Mouse (Mus musculus) limb, embryonic 11.5 days (tissue): Measurements from ENCODE around the gene Cyp2j5. TPM values are rescaled to one million over a fixed set of nuclear protein-coding genes. Genes with fewer than 3 reads are reported as not detected.

ENCODE experiments used
- ATAC-seq: fragments of 200-750 bp; cut with Nextera tagmentation; 2 replicates; pipeline ENCODE4 v1.8.0; 2017; ENCODE audit warnings: low read depth; ENCODE audit not compliant: insufficient number of reproducible peaks, low FRiP score, low TSS enrichment
- DNase-seq: peaks from one replicate; pipeline ENCODE4 v3.0.0-alpha.2; 2015; ENCODE audit warnings: low spot score
- H3K27ac ChIP-seq: fragments of 300-500 bp; sonication (generic); replicated peaks from 2 replicates; pipeline ENCODE4 v1.5.1; 2014; ENCODE audit warnings: low read depth, mild to moderate bottlenecking, low read length
- H3K27me3 ChIP-seq: fragments of 300-500 bp; sonication (generic); 2 replicates; pipeline ENCODE4 v1.6.1; 2014; ENCODE audit warnings: mild to moderate bottlenecking, low read length, mixed read lengths; ENCODE audit not compliant: control insufficient read depth, insufficient read depth
- H3K36me3 ChIP-seq: fragments of 300-500 bp; sonication (generic); 2 replicates; pipeline ENCODE4 v1.6.1; 2014; ENCODE audit warnings: mild to moderate bottlenecking, low read length, moderate library complexity, mixed read lengths; ENCODE audit not compliant: control insufficient read depth, insufficient read depth
- H3K4me1 ChIP-seq: fragments of 300-500 bp; sonication (generic); 2 replicates; pipeline ENCODE4 v1.6.1; 2014; ENCODE audit warnings: low read length, mixed read lengths; ENCODE audit not compliant: control insufficient read depth, insufficient read depth
- H3K4me2 ChIP-seq: fragments of 300-500 bp; sonication (generic); 2 replicates; pipeline ENCODE4 v1.6.1; 2014; ENCODE audit warnings: low read depth, mild to moderate bottlenecking, moderate library complexity; ENCODE audit not compliant: severe bottlenecking
- H3K4me3 ChIP-seq: fragments of 300-500 bp; sonication (generic); 2 replicates; pipeline ENCODE4 v1.5.1; 2014; ENCODE audit warnings: low read depth, low read length
- H3K9ac ChIP-seq: fragments of 300-500 bp; sonication (generic); 2 replicates; pipeline ENCODE4 v1.6.1; 2014; ENCODE audit warnings: mild to moderate bottlenecking, low read length
- H3K9me3 ChIP-seq: fragments of 300-500 bp; sonication (generic); 2 replicates; pipeline ENCODE4 v1.6.1; 2016; ENCODE audit warnings: low read length; ENCODE audit not compliant: control insufficient read depth
- WGBS: fragments of 180-500 bp; shearing (Covaris S2); extraction: QIAGEN DNeasy Blood & Tissue Kit; methylation state at CpG from one replicate; pipeline ENCODE4 v1.1.7; 2014; 5-methylcytosine and 5-hydroxymethylcytosine counted together
- polyA plus RNA-seq: library from polyadenylated mRNA; unstranded; fragments of >200 nt; fragmentation: Nextera tagmentation; extraction: Ambion mirVana; gene quantifications from 2 replicates; pipeline ENCODE4 v1.2.1, GENCODE M21; 2014

Gene Cyp2j5
- not detected in 2 replicates for polyA plus RNA-seq

DNA sequence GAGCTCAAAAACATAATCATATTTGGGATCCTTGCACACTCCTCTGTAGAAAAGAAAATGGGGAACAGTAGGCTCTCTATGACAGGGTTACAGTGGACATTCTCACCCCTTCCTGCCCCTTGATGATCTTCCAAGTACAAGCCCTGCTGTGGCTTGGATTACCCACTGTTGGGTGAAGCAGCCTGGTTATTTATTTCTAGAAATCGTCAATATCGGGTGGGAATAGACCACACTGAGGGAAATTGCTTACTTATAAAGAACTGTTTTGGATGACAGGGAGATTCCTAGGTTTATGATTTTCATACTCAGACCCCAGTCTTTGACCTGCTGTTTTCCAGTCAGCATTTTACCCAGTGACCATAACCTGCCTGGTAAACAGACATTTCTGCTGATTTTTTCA is at the start of gene Cyp2j5:
Gene Cyp2j5, minus strand, starts transcription at position 164 of the 400 bp plus-strand sequence.
- 98% methylated on average over 2 of the region's 2 CpGs for WGBS

DNA sequence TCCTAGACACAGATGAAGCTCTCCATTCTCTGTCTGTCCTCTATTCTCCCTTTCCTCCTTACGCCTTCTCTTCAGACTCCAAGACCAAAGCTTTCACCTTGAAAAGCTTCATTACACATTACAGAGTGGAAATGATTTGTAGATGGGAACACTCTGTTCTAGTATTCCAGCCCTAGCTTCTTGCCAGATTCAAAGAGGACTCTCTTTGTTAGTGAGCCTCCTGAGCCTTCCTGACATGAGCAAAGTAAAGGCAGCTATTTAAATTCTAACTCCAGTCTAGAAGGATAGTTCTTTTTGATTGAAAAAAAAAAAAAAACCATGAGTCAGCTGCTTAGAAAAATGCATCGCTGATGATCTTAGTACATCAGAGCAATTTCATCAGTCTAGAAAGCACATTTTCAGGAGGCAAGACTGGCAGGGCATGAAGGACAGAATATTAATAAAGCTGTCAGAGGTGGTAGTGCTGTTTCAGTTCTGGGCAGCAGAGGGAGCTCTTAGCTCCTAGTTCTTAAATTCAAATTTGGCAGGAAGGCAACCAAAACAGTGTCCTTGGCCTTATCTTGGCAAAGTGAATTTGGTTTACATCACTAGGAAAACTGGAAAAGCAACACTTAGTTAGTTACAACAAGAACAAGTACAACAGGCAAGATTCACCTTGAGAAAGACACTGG is 41.5 kb upstream of the Cyp2j5 start:
- Histone ChIP-seq H3K27ac (no peak overlapping the region), H3K4me2 (no peak overlapping the region), H3K9me3 (no peaks in the 10 kb centered on the region), H3K27me3 (no peaks in the 10 kb centered on the region), H3K4me3 (no peak overlapping the region), H3K36me3 (no peaks in the 10 kb centered on the region), H3K9ac (no peak overlapping the region), H3K4me1 (no peaks in the 10 kb centered on the region)
- ATAC-seq (no peak), DNase-seq (peak; percentile 68)
- 60% methylated on average over 2 of the region's 2 CpGs for WGBS

More for the DNA sequence above, at the start of gene Cyp2j5:
- H3K36me3 ChIP-seq = no peaks in the 10 kb centered on the region
- H3K27me3 ChIP-seq = no peaks in the 10 kb centered on the region
- no peaks in the 10 kb centered on the region for H3K4me1 ChIP-seq
- DNase-seq (no peak), ATAC-seq (no peak)
- H3K27ac ChIP-seq = no peak within 1 kb of the TSS
- no peak within 1 kb of the TSS for H3K4me3 ChIP-seq
- H3K4me2 ChIP-seq = no peak within 1 kb of the TSS
- no peak within 1 kb of the TSS for H3K9ac ChIP-seq
- H3K9me3 ChIP-seq = no peaks in the 10 kb centered on the region

DNA sequence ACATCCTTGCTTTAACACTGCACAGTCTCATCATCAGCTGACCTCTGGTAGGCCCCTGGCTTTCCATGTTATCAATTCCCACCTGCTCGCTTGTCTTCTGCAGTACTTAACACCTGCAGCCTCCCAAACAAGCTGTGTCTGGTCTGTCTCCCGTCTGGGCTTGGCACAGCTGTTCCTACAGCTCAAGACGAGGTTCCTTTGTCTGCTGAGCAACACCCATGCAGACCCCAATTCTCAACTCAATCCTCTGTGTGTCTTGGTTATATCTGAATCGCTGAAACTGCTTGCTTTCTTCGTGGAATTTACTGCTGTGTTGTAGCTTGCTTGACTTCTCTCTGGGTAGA is 34.2 kb upstream of the Cyp2j5 start:
- Histone ChIP-seq H3K27ac (no peak overlapping the region), H3K4me2 (no peak overlapping the region), H3K9me3 (no peaks in the 10 kb centered on the region), H3K4me3 (no peak overlapping the region), H3K9ac (no peak overlapping the region), H3K36me3 (no peaks in the 10 kb centered on the region), H3K27me3 (no peaks in the 10 kb centered on the region), H3K4me1 (no peaks in the 10 kb centered on the region; the same call in 1 of the 2 replicates)
- ATAC-seq (0 out of 2 replicates have a peak, but pooled peaks have one; percentile 18), DNase-seq (no peak)
- 70% methylated on average over 5 of the region's 5 CpGs for WGBS

DNA sequence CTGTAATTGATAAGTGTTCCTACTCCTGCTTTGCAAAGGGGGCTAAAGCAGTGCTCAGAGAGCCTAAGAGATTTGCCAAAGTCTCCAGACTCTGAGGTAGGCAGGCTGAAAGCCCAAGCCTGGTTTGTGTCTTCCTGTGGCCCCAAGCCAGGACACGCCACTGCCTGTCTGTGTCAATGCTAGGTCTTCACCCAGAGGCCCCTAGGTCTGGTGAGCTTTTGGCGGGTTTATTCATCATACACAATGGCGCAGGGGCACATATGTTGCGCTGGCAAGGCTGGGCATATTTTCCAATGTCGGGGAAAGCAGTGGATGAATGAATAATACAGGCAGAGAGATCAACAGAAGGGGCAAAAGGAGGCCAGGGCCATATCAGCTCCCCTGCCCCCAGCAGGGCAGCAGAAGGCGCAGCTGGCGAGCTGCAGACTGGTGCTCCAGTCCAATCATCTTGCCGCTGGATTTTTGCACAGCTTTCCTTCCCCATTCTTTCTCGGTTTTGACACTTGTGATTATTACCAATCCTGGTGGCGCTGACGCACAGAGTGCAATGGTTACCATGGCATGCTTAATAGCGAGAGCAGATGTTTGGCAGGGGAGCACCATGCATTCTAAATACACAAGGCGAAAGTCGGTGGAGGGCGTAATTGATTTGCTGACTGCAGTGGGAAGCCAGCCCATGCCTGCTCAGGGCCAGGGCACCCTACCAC is 33.7 kb upstream of the Cyp2j5 start:
- H3K27ac ChIP-seq = no peak overlapping the region
- DNase-seq = peak; percentile 31
- H3K9me3 ChIP-seq = no peaks in the 10 kb centered on the region
- no peak overlapping the region for H3K4me2 ChIP-seq
- WGBS = 80% methylated on average over 15 of the region's 15 CpGs
- H3K9ac ChIP-seq = no peak overlapping the region
- no peaks in the 10 kb centered on the region; the same call in 1 of the 2 replicates for H3K4me1 ChIP-seq
- no peaks in the 10 kb centered on the region for H3K36me3 ChIP-seq
- ATAC-seq = peak; percentile 46; the same call in 1 of the 2 replicates
- no peaks in the 10 kb centered on the region for H3K27me3 ChIP-seq
- H3K4me3 ChIP-seq = no peak overlapping the region

GRCm38 (mm10) chr4:96696614-96697360 is 32.8 kb upstream of the Cyp2j5 start:
- ATAC-seq (peak; percentile 62; the same call in 1 of the 2 replicates), DNase-seq (peak; percentile 73)
- Histone ChIP-seq H3K9ac (no peak overlapping the region), H3K9me3 (no peaks in the 10 kb centered on the region), H3K4me2 (no peak overlapping the region), H3K4me1 (no peaks in the 10 kb centered on the region; the same call in 1 of the 2 replicates), H3K27ac (no peak overlapping the region), H3K4me3 (no peak overlapping the region), H3K27me3 (no peaks in the 10 kb centered on the region), H3K36me3 (no peaks in the 10 kb centered on the region)
- WGBS = 42% methylated on average over 13 of the region's 13 CpGs

DNA sequence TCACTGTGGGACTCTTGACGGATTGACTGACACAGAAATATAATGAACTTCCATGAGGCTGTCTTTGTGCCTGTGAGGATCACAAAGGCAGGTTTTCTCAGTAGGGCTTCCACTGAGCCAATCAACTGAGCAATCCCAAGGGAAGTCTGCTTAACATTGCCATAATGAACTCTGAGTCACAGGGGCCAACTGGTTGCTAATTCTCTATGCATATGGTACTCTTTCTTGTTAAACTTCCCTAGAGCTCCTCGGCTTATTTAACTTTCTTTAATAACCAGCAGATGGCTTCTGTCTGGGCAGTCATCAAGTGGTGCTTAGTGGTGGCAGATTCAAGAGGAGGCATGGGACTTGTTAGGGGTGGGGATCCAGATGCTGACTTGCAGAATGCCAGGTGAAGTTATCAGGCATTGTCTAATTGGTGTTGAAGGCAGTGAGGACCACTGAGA is 23.4 kb upstream of the Cyp2j5 start:
- Histone ChIP-seq H3K4me3 (no peak overlapping the region), H3K4me2 (no peak overlapping the region), H3K36me3 (no peaks in the 10 kb centered on the region), H3K4me1 (no peaks in the 10 kb centered on the region), H3K9me3 (no peaks in the 10 kb centered on the region), H3K27me3 (no peaks in the 10 kb centered on the region), H3K9ac (no peak overlapping the region), H3K27ac (no peak overlapping the region)
- DNase-seq = no peak
- WGBS = 26% methylated on average over 2 of the region's 2 CpGs
- ATAC-seq = no peak

- no peak for DNase-seq
Measured at GRCm38 (mm10) chr4:96683474-96683873, 19.5 kb upstream of the Cyp2j5 start.

DNA sequence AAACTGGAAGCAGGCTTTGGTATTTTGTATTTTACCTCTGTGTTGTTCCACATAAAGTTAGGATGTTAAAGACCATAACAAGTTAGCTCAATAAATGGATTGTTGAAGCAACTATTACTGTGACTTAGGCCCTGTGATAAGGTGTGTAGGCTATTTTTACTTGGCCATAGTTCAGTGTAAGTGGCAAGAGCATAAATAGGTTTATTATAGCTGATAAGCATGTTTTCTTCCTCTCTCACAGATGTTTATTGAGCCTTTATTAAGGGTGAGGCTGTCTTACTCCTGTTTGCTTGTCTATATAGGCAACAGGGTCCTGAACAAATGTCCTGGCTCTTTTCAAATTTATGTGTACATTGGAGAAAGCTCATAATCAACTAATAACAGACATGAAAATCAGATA is 17.0 kb upstream of the Cyp2j5 start:
- ATAC-seq (no peak), DNase-seq (no peak)
- H3K9me3 ChIP-seq = no peaks in the 10 kb centered on the region
- no peak overlapping the region for H3K9ac ChIP-seq
- no peak overlapping the region for H3K4me3 ChIP-seq
- no peaks in the 10 kb centered on the region for H3K4me1 ChIP-seq
- no peak overlapping the region for H3K27ac ChIP-seq
- H3K27me3 ChIP-seq = no peaks in the 10 kb centered on the region
- H3K36me3 ChIP-seq = no peaks in the 10 kb centered on the region
- H3K4me2 ChIP-seq = no peak overlapping the region

More at GRCm38 (mm10) chr4:96683474-96683873, 19.5 kb upstream of the Cyp2j5 start:
- 45% methylated on average over 2 of the region's 2 CpGs for WGBS
- no peak overlapping the region for H3K4me3 ChIP-seq
- no peak for ATAC-seq
- no peaks in the 10 kb centered on the region for H3K36me3 ChIP-seq
- no peak overlapping the region for H3K27ac ChIP-seq
- no peaks in the 10 kb centered on the region for H3K27me3 ChIP-seq
- no peaks in the 10 kb centered on the region for H3K4me1 ChIP-seq
- no peak overlapping the region for H3K9ac ChIP-seq
- no peaks in the 10 kb centered on the region for H3K9me3 ChIP-seq
- no peak overlapping the region for H3K4me2 ChIP-seq
